Mouse (Mus musculus) frontal cortex, postnatal 36 days (tissue): ENCODE measurements around the gene Tmed3.

Experiments used
- DNase-seq, 2 experiments: peaks; one replicate each; pipeline ENCODE4 v3.0.0; 2022; ENCODE audit warnings: low spot score in 2 of 2

The Tmed3 gene

DNA sequence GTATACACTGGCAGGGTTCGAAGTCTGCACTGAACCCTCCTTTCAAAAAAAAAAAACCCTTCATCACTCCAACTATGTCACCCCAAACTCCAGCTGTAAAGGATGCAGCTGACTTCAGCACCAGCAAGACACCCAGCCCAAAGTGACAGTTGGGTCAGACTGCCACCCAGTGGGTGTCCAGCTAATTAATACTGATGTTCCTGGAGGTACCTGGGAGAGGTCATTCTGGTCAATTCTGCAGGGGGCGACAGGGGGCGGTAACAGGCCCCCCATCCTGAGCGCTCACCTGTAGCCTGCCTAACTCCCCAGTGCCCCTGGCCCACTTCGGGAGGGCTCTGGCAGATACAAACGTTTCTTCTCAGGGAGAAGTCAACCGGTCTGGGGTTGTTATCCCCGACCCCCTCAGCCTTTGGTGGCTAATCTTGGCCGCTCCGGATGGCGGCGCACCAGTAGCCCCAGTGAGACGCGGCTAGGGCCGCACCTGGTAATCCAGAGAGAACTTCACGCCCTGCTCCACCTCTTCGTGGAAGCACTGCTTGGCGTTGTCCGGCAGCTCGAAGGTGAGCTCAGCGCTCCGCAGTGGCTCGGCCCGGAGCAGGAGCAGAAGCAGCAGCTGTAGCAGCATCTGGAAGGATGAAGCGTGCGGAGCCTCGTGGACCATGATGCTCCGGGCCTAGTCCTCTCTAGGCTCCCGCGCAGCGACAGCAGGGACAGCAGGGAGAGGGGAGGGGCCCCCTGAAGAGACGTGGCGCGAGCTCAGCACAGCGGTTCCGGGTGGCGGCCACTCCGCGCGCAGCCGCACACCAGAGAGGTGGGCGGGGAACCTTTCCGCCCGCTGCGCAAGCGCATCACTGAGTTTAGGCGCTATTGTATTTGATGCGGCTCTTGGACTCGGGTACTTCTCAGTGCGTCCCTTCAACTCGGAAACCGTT lies at the start of gene Tmed3:
Gene Tmed3 (minus strand): TSS at position 804 of the 932 bp plus-strand sequence.
- DNase-seq, result peak; percentile 92 to 94

DNA sequence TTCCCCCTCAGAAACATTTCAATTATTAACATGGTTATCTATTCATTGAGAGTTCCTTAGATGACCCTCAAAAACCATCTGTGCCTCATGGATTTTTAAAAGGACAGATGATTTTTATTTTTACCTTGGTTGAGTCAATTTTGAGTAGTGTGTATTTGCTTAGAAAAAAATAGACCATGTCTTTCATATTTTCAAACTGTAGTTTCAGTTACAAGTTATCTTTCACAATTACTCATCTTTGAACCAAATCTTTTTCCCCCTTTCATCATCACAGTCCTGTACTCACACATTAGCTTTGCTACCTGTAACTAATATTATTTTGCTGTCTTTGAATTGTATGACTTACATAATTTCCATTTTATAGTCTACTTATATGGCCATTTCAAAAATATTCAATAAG lies 35.2 kb upstream of the Tmed3 start:
- no peak for DNase-seq

DNA sequence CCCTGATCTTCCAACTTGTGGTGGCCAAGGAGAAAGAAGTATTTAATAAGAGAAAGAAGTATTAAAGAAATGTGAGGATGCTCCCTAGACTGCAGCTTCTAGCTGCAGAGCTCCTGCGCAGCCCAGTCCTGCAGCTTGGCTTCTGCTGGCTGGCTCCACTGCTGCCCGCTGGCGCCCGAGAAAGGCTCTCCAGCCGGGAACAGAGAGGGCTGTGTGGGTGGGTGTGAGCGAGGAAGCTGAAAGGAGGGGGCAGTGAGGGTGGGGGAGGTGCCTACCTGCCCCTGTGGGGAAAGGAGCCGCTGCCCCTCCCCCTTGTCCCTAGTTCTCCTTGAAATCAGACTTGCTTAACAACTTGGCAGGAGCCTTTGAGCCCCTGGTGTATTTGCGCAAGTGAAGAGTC lies 33.4 kb upstream of the Tmed3 start, which contains the start of gene Ankrd34c:
Gene Ankrd34c (minus strand): TSS at position 181 of the 400 bp plus-strand sequence.
- DNase-seq, result peak; percentile 50 to 62

DNA sequence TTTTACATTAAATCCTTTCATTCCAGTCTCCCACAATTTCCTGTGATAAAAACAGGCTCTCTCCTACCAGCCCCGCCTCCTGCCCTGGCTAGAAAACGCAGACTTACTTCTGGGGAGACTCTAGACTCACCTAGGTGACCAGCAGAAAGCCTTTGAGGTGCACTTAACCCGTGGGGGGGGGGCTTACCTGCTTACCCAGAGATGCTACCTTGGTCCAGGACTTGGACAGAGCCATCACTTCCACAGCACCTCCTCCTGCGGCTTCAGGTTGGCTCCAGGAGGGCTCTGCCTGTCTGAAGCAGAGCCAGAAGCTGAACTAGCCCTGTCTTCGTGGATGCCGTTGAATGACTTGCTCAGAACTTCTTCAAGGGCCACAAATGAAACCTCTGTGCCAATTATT lies 33.0 kb upstream of the Tmed3 start:
- peak in 1 of 2 experiments; percentile 24 for DNase-seq

- DNase-seq, result peak; percentile 18 to 35
Observed at GRCm38 (mm10) chr9:89736932-89737705, 32.3 kb upstream of the Tmed3 start.

- no peak for DNase-seq
Observed at GRCm38 (mm10) chr9:89706906-89707305, 2.0 kb upstream of the Tmed3 start.

DNA sequence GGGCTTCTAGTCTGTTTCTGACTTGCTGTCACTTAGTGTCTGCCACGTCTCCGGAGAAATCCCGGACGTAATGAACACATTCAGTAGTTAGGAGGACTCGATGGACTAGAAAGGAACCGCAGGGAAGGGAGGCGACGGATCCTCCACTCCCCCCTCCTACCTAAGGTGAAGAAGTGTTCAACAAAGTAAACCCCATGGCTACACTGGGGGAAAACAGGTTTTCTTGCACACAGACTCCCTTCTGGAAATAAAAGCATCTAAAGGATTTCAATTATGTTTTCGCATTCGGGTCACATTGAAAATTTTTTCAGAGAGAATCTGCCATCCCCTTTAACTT lies 297 bp upstream of the Tmed3 start:
- DNase-seq, result no peak

DNA sequence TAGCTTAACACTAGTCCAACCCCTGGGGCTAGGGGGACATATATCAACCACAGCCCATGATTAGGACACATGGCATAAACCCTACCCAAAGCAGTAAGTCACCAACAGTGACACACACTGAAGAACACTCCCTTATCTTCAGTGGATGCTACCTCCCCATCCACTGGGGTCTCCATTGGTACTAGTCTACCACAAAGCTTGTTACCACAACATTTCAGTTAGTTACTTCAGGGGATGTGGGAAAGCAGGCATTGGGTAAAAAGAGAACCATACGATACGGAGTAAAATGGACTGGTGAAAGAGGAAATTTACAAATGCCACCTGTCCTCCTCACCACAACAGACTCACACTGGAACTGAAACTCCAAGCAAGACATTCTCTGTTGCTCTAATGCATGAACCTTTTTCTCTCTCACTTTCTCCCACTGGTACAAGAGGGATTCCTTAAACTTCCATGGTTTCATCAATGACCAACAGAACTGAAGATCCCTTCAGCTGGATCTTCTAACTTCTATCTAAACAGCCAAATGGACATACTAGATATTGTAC lies 3.9 kb downstream of the Tmed3 start:
- no peak for DNase-seq

DNA sequence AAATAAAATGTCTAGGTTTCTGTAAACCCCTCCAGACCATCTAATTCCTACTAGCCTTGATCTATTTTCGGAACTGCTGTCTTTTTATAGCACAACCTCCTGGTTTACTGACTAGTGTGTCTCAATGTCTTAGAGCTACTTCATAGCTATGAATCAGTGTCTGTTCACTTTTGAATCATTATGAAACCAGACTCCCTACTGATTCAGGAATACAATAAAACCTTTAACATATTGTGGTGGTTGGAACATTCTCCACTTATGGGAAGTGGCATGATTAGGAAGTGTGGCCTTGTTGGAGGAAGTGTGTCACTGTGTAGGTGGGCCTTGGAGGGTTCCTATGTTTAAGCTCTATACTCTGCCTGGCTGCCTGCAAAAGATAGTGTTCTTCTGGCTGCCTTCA lies 9.7 kb downstream of the Tmed3 start:
- no peak for DNase-seq

- DNase-seq, result no peak
Observed at GRCm38 (mm10) chr9:89693670-89694069, 11.2 kb downstream of the Tmed3 start.

DNA sequence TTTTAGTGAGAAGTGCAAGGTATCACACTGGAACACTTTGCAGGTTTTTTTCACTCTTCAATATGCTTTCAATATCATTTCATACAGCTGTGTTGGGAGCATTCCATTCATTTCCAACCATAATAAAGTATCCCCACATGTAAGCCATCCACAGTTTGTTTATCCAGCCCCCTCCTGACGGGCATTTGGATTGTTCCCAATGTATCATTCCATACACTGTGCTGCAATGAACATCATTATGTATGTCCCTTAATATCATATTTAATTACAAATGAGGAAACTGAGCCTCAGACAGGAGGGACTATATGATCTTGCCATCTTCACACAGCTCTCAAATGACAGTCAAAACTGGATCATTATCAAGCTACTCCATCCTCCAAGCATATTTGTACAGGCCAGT lies 15.7 kb downstream of the Tmed3 start:
- DNase-seq, result no peak

DNA sequence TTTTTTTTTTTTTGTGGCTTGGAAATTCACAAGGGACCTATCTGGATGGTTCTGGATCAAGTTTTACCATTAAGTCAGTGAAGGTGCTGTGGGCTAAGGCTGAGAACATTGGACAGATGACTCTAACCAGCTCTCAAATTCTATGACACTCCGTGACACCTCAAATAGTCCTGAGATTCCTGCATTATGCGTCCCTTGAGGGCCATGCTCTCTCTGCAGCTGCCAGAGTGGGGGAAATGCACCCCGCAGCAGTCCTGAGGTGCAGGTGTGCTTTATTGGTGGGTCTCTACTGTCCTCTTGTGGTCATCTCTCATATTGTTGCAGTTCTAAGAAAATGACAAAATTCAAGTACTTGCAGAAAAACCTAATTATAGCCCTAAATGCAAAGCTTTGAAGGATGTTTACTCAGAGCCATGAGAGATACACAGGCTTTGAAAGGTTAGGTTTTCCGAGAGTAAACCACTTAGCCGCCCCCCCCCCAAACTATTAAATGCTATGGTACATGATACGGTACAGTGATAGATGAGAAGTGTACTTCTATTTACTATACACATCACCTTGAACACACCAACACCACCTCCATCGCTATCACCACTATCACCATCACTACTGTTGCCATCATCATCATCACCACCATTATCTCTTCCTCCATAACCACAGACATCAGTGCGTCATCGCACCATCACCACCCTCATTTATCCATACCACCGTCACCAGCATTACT lies 17.2 kb downstream of the Tmed3 start:
- DNase-seq, result peak in 1 of 2 experiments; percentile 34

DNA sequence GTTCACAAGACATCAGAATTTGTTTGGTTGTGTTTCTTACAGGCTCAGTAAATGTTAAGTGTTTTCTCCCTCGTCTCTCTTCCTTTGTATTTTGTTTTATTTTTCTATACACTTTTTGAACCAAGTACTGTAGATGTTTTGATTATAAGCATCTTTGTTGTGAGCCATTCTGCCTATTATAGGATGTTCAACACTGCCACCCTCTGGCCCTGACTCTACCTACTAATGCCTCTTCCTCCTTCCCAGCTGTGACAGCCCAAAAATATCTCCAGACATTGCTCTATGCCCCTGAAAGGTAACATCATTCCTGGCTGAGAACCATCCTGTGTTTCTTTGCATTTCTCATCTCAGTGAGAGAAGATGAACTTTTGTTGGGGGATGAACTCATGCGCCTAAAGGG lies 18.6 kb downstream of the Tmed3 start:
- no peak for DNase-seq

DNA sequence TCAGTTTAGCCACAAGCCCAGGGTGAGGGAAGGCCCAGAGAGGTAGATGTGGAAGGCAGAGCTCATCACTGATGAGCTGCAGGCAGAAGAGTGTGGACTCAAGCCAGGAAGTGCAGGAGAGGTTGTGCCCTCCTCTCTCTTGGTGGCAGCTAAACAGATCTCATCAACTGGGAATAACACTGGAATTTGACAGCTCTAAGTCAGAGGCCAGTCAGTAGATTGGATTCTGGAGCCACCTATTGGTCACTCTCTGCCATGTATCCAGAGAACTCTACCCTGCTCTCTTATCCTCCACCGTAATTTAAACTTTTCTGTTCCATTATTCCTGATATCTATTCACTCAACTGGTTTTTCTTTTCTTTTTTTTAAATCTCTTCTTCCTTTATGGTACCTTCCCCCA lies 25.9 kb downstream of the Tmed3 start:
- DNase-seq, result peak in 1 of 2 experiments; percentile 21

DNA sequence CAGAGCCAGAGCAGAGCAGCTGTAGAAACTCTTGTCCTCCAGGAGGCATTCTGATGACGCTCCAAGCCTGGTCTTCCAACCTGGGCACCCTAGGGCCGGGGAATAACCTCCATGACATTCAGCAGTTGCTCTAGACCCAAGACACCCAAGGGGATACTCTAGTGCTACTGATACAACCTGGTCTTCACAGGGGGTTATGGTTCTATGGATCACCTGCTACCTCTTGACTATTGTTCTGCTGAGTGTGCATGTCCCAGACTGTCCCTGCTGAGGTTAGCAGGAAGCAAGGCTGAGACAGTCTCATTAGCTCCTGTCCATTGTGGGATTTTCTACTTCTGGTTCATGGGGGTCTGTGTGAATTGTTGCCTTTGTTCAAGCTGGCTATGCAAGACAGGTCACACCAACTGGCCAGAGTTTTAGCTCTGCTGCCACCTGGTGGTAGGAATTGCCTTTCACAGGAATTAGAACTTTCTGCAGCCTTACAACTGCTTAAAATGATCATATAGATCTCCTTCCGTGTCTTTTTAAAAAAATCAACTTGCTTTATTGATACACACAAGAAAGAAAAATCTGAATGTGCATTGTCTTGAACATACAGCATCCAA lies 30.8 kb downstream of the Tmed3 start:
- peak; percentile 82 to 88 for DNase-seq

GRCm38 (mm10) chr9:89673402-89673801 lies 31.5 kb downstream of the Tmed3 start:
- no peak for DNase-seq

GRCm38 (mm10) chr9:89669878-89670277 lies 35.0 kb downstream of the Tmed3 start:
- peak; percentile 62 to 70 for DNase-seq

GRCm38 (mm10) chr9:89667306-89667942 lies 37.4 kb downstream of the Tmed3 start:
- no peak for DNase-seq

GRCm38 (mm10) chr9:89650913-89651312 lies 54.0 kb downstream of the Tmed3 start:
- no peak for DNase-seq
